Mouse (Mus musculus): ENCODE results near the gene Cela3a.
"Not testable (repeated sequence)": the region's sequence is repeated elsewhere in the genome, so short reads cannot be mapped to it uniquely, and the experiment has no call there.

Gene Cela3a

GRCm38 (mm10) chr4:137417712-137418564, 8.3 kb upstream of the Cela3a start:
- in situ Hi-C loops (cut with MboI, MseI), result no loop called here

- in situ Hi-C loops (cut with MboI, MseI), result no loop called here
Observed at GRCm38 (mm10) chr4:137414936-137415335, 5.3 kb upstream of the Cela3a start.

GRCm38 (mm10) chr4:137412185-137412709, 2.7 kb upstream of the Cela3a start:
- in situ Hi-C loops (cut with MboI, MseI), result not testable (repeated sequence)

- in situ Hi-C loops (cut with MboI, MseI), result no loop called here
Observed at GRCm38 (mm10) chr4:137405571-137405970, 4.0 kb downstream of the Cela3a start.

- in situ Hi-C loops (cut with MboI, MseI), result no loop called here
Observed at GRCm38 (mm10) chr4:137396641-137397525, 12.7 kb downstream of the Cela3a start.

- in situ Hi-C loops (cut with MboI, MseI), result loop anchor here (5.0 kb wide), 1 partner anchor 81 kb away; no protein-coding TSS in a partner anchor
Observed at GRCm38 (mm10) chr4:137393378-137394135, 16.0 kb downstream of the Cela3a start.

- in situ Hi-C loops (cut with MboI, MseI), result loop anchor here (5.0 kb wide), 1 partner anchor 81 kb away; no protein-coding TSS in a partner anchor
Observed at GRCm38 (mm10) chr4:137392874-137393273, 16.7 kb downstream of the Cela3a start.

GRCm38 (mm10) chr4:137391287-137391686, 18.3 kb downstream of the Cela3a start:
- in situ Hi-C loops (cut with MboI, MseI), result loop anchor here (5.0 kb wide), 1 partner anchor 79 kb away; no protein-coding TSS in a partner anchor

GRCm38 (mm10) chr4:137390196-137390595, 19.4 kb downstream of the Cela3a start:
- in situ Hi-C loops (cut with MboI, MseI), result loop anchor here (5.0 kb wide), 1 partner anchor 78 kb away; no protein-coding TSS in a partner anchor

- in situ Hi-C loops (cut with MboI, MseI), result no loop called here
Observed at GRCm38 (mm10) chr4:137388983-137389382, 20.6 kb downstream of the Cela3a start.

GRCm38 (mm10) chr4:137388059-137388794, 21.4 kb downstream of the Cela3a start:
- in situ Hi-C loops (cut with MboI, MseI), result no loop called here

- in situ Hi-C loops (cut with MboI, MseI), result no loop called here
Observed at GRCm38 (mm10) chr4:137387482-137388058, 22.0 kb downstream of the Cela3a start.

GRCm38 (mm10) chr4:137380702-137381605, 28.6 kb downstream of the Cela3a start:
- in situ Hi-C loops (cut with MboI, MseI), result no loop called here

GRCm38 (mm10) chr4:137379713-137380255, 29.8 kb downstream of the Cela3a start:
- in situ Hi-C loops (cut with MboI, MseI), result no loop called here

GRCm38 (mm10) chr4:137379085-137379484, 30.5 kb downstream of the Cela3a start:
- in situ Hi-C loops (cut with MboI, MseI), result no loop called here

GRCm38 (mm10) chr4:137377526-137378304, 31.9 kb downstream of the Cela3a start:
- in situ Hi-C loops (cut with MboI, MseI), result no loop called here

GRCm38 (mm10) chr4:137376778-137377177, 32.8 kb downstream of the Cela3a start:
- in situ Hi-C loops (cut with MboI, MseI), result no loop called here

Measured in T-helper 1 cell (primary cell).